13 mouse cellular contexts compared by ENCODE assay signal in genomic region chr17:73941816-73942215, GRCm38 (mm10). TPM values are rescaled to one million over a fixed set of nuclear protein-coding genes. Genes with fewer than 3 reads are reported as not detected.
DNase-seq lines count a peak whose midpoint lies in the region; ATAC-seq and TF ChIP-seq lines count a peak whose summit lies in the region.
"Had no signal": no experiment of that assay in that cellular context is flagged by ENCODE, and none has a peak within 500 bp of the region (broad histone marks: within the 10 kb centered on the region; RNA-seq: fewer than 3 reads in every experiment).

No protein-coding gene starts in this region.

- 48% methylated on average over 3 of the region's 3 CpGs for WGBS in intestine, embryonic 16.5 days

- peak overlapping the region; percentile 84 for H3K27ac ChIP-seq in gastrocnemius, adult 2 months
- peak overlapping the region; percentile 64 for H3K27ac ChIP-seq in intestine, embryonic 16.5 days (ENCODE audit: low read length)
- H3K27ac ChIP-seq: hindbrain, embryonic 14.5 days had no signal

- peak overlapping the region; percentile 42 for H3K4me3 ChIP-seq in gastrocnemius, adult 2 months
- H3K4me3 ChIP-seq in intestine, embryonic 16.5 days (ENCODE audit: low read length) = no peak overlapping the region

- H3K9me3 ChIP-seq in intestine, embryonic 16.5 days (ENCODE audit: control insufficient read depth, low read length) = no peaks in the 10 kb centered on the region

- H3K27me3 ChIP-seq in intestine, embryonic 16.5 days (replicated peaks; ENCODE audit: control insufficient read depth, insufficient read depth, low read length) = no peaks in the 10 kb centered on the region

- no peak for TF ChIP-seq CTCF in gastrocnemius, adult 2 months (IDR thresholded peaks at IDR 0.05)

- H3K9ac ChIP-seq in intestine, embryonic 16.5 days (ENCODE audit: low read depth, low read length) = no peak overlapping the region
- H3K9ac ChIP-seq: hindbrain, embryonic 14.5 days had no signal

- H3K4me1 ChIP-seq in intestine, embryonic 16.5 days (ENCODE audit: control insufficient read depth, insufficient read depth, low read length) = no peaks in the 10 kb centered on the region; the same call in 1 of the 2 replicates

- intact Hi-C loops in gastrocnemius, adult 2 months (cut with DNase I) = loop anchor here (5.0 kb wide), 1 partner anchor 75 kb away; no protein-coding TSS in a partner anchor

- ATAC-seq in intestine, embryonic 16.5 days = peak; percentile 82
- ATAC-seq: forebrain, embryonic 14.5 days had no signal

- H3K4me2 ChIP-seq in intestine, embryonic 16.5 days (ENCODE audit: low read depth, low read length) = peak overlapping the region; percentile 42
- H3K4me2 ChIP-seq: hindbrain, embryonic 14.5 days had no signal

- H3K36me3 ChIP-seq in intestine, embryonic 16.5 days (ENCODE audit: control insufficient read depth, insufficient read depth, low read length) = no peaks in the 10 kb centered on the region

- no peak for DNase-seq in gastrocnemius, adult 2 months
- no peak for DNase-seq in gastrocnemius, postnatal 25 days
- DNase-seq in 3134 (ENCODE audit: extremely low read depth, insufficient read length, low spot score) = peak; percentile 63
- DNase-seq in NIH3T3 (ENCODE audit: low read depth) = peak; percentile 89
- no peak for DNase-seq in urinary bladder, postnatal 36 days (ENCODE audit: low spot score in 2 of 2)
- no peak for DNase-seq in urinary bladder, adult 2 months (ENCODE audit: low spot score)
- DNase-seq in layer of hippocampus, adult 18-20 months (ENCODE audit: low spot score in 2 of 2) = no peak
- DNase-seq: cerebellum, adult 11-12 months; lung, postnatal 14 days; thymus, adult 2 months had no signal

RNA-seq across cellular contexts. Expression of gene Xdh, which starts 8.2 kb away (rescaled TPM):
- total RNA-seq in gastrocnemius, adult 2 months (2021) = 10 to 100 TPM; 54.9 to 72.1 TPM
- total RNA-seq in gastrocnemius, postnatal 25 days (2021) = 10 to 100 TPM; 31.3 to 39.1 TPM
- 3.3 and 4.1 TPM in 2 replicates for polyA plus RNA-seq in intestine, embryonic 16.5 days (2015; fragmentation: Nextera tagmentation; extraction: Ambion mirVana)
- polyA plus RNA-seq in urinary bladder, adult 2 months (2012; rRNA removed) = 48.4 and 88.6 TPM in 2 replicates
- 10 to 100 TPM; 21.7 to 26.6 TPM for total RNA-seq in layer of hippocampus, adult 18-20 months (2021)

Comparison
In these comparisons a context has a peak if more than half of its experiments do, and no peak if none do; other contexts are left out.
1. DNase-seq: peak in 3134 (single experiment) and NIH3T3 (single experiment); none in gastrocnemius, adult 2 months (single experiment), gastrocnemius, postnatal 25 days (single experiment), urinary bladder, postnatal 36 days (0 of 2), urinary bladder, adult 2 months (single experiment) and layer of hippocampus, adult 18-20 months (0 of 2).